Mouse (Mus musculus): ENCODE measurements around the gene Drap1.

Drap1 gene

DNA sequence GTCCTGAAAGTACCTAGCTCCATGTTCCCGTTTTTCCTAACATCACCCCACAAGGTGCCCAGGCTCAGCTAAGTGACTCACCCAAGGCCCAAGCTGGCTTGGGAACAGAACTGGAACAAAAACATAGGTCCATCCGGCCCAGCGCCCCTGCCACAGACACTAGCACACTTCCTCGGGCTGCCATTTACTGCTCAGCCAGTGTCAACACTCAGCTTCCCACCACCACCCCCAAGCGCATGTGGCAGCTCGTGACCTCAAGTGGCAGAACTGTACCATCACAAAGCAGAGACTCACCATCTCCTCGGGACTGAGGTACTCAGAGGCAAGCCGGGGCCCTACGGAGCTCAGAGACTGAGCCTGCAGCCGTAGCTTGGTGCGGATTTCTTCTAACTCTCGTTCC is 41.5 kb downstream of the Drap1 start:
- DNase-seq (ENCODE audit: low read depth, low spot score) = no peak

DNA sequence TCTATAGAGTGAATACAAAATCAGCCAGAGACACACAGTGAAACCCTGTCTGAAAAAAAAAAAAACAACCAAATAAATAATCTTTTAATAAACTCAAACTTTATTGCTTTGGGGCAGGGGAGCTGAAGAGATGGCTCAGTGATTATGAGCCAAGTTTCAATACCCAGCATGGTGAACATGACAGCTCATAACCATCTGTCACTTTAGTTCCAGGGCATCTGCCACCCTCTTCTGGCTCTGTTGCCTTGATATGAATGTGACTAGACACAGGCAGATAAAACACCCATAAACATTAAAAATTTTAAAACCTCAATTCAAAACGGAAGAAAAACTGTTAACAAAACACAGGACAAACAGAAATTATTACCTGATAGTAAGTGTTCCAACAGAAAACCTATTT is 47.3 kb downstream of the Drap1 start:
- DNase-seq (ENCODE audit: low read depth, low spot score) = no peak

GRCm38 (mm10) chr19:5374748-5375147 is 50.0 kb downstream of the Drap1 start:
- no peak for DNase-seq (ENCODE audit: low read depth, low spot score)

GRCm38 (mm10) chr19:5374177-5374576 is 50.6 kb downstream of the Drap1 start:
- DNase-seq (ENCODE audit: low read depth, low spot score) = no peak
